Mouse (Mus musculus): ENCODE results near the gene H3f3a. TPM values are rescaled to one million over a fixed set of nuclear protein-coding genes. Genes with fewer than 3 reads are reported as not detected.

The H3f3a gene
- polyA plus RNA-seq, 1 experiment from 2014 or later = 721 TPM

- 2% methylated on average over 25 of the region's 27 CpGs for WGBS (ENCODE audit: missing documents)
- peaks cover 21% of the 10 kb centered on the region for H3K36me3 ChIP-seq (ENCODE audit: inconsistent target)
- peak overlapping the region; percentile 89 for H3K4me3 ChIP-seq (ENCODE audit: inconsistent target)
- peaks cover 63% of the 10 kb centered on the region for H3K79me2 ChIP-seq (ENCODE audit: inconsistent target)
- H3K27ac ChIP-seq = peak overlapping the region; percentile 83
Measured at GRCm38 (mm10) chr1:180811596-180812462, 1.9 kb downstream of the H3f3a start.

- WGBS (ENCODE audit: missing documents) = 47% methylated on average over 7 of the region's 7 CpGs
- peaks cover 71% of the 10 kb centered on the region for H3K79me2 ChIP-seq (ENCODE audit: inconsistent target)
- H3K27ac ChIP-seq = no peak overlapping the region
- H3K4me3 ChIP-seq (ENCODE audit: inconsistent target) = peak overlapping the region; percentile 89
- H3K36me3 ChIP-seq (ENCODE audit: inconsistent target) = peaks cover 27% of the 10 kb centered on the region
Measured at GRCm38 (mm10) chr1:180810976-180811375, 2.8 kb downstream of the H3f3a start.

- Histone ChIP-seq H3K27ac (no peak overlapping the region), H3K4me3 (ENCODE audit: inconsistent target) (no peak overlapping the region), H3K36me3 (ENCODE audit: inconsistent target) (peaks cover 49% of the 10 kb centered on the region), H3K79me2 (ENCODE audit: inconsistent target) (peaks cover 93% of the 10 kb centered on the region)
- WGBS (ENCODE audit: missing documents) = 91% methylated on average over 5 of the region's 5 CpGs
Measured at GRCm38 (mm10) chr1:180808831-180809230, 4.9 kb downstream of the H3f3a start.

GRCm38 (mm10) chr1:180803881-180804280 is 9.9 kb downstream of the H3f3a start:
- H3K79me2 ChIP-seq (ENCODE audit: inconsistent target) = peaks cover 57% of the 10 kb centered on the region
- H3K4me3 ChIP-seq (ENCODE audit: inconsistent target) = no peak overlapping the region
- H3K27ac ChIP-seq = no peak overlapping the region
- 75% methylated on average over 6 of the region's 6 CpGs for WGBS (ENCODE audit: missing documents)
- H3K36me3 ChIP-seq (ENCODE audit: inconsistent target) = peaks cover 60% of the 10 kb centered on the region

- Histone ChIP-seq H3K4me3 (ENCODE audit: inconsistent target) (no peak overlapping the region), H3K27ac (no peak overlapping the region), H3K79me2 (ENCODE audit: inconsistent target) (peaks cover 33% of the 10 kb centered on the region), H3K36me3 (ENCODE audit: inconsistent target) (peaks cover 44% of the 10 kb centered on the region)
- 93% methylated on average over 3 of the region's 3 CpGs for WGBS (ENCODE audit: missing documents)
Measured at GRCm38 (mm10) chr1:180801466-180801994, 12.2 kb downstream of the H3f3a start.

- Histone ChIP-seq H3K79me2 (ENCODE audit: inconsistent target) (peaks cover 26% of the 10 kb centered on the region), H3K27ac (no peak overlapping the region), H3K36me3 (ENCODE audit: inconsistent target) (peaks cover 36% of the 10 kb centered on the region), H3K4me3 (ENCODE audit: inconsistent target) (no peak overlapping the region)
- 59% methylated on average over 2 of the region's 2 CpGs for WGBS (ENCODE audit: missing documents)
Measured at GRCm38 (mm10) chr1:180800814-180801213, 12.9 kb downstream of the H3f3a start.

- Histone ChIP-seq H3K4me3 (ENCODE audit: inconsistent target) (no peak overlapping the region), H3K79me2 (ENCODE audit: inconsistent target) (peaks cover 18% of the 10 kb centered on the region), H3K27ac (no peak overlapping the region), H3K36me3 (ENCODE audit: inconsistent target) (peaks cover 28% of the 10 kb centered on the region)
- WGBS (ENCODE audit: missing documents) = 98% methylated on average over 5 of the region's 5 CpGs
Measured at GRCm38 (mm10) chr1:180800022-180800421, 13.7 kb downstream of the H3f3a start.

- 28% methylated on average over 5 of the region's 5 CpGs for WGBS (ENCODE audit: missing documents)
- no peak overlapping the region for H3K27ac ChIP-seq
- peaks cover 21% of the 10 kb centered on the region for H3K36me3 ChIP-seq (ENCODE audit: inconsistent target)
- H3K4me3 ChIP-seq (ENCODE audit: inconsistent target) = no peak overlapping the region
- H3K79me2 ChIP-seq (ENCODE audit: inconsistent target) = peaks cover 10% of the 10 kb centered on the region
Measured at GRCm38 (mm10) chr1:180799253-180799652, 14.5 kb downstream of the H3f3a start.

- no peak overlapping the region for H3K4me3 ChIP-seq (ENCODE audit: inconsistent target)
- peaks cover 15% of the 10 kb centered on the region for H3K36me3 ChIP-seq (ENCODE audit: inconsistent target)
- peaks cover 4% of the 10 kb centered on the region; the same call in 1 of the 2 replicates for H3K79me2 ChIP-seq (ENCODE audit: inconsistent target)
- H3K27ac ChIP-seq = no peak overlapping the region
- WGBS (ENCODE audit: missing documents) = 90% methylated on average over 5 of the region's 5 CpGs
Measured at GRCm38 (mm10) chr1:180798660-180799059, 15.1 kb downstream of the H3f3a start.

- WGBS (ENCODE audit: missing documents) = 22% methylated on average over 17 of the region's 21 CpGs
- Histone ChIP-seq H3K79me2 (ENCODE audit: inconsistent target) (no peaks in the 10 kb centered on the region), H3K36me3 (ENCODE audit: inconsistent target) (no peaks in the 10 kb centered on the region), H3K27ac (no peak overlapping the region), H3K4me3 (ENCODE audit: inconsistent target) (no peak overlapping the region; the same call in 1 of the 2 replicates)
Measured at GRCm38 (mm10) chr1:180794170-180794569, 19.6 kb downstream of the H3f3a start.

- no peaks in the 10 kb centered on the region for H3K36me3 ChIP-seq (ENCODE audit: inconsistent target)
- H3K79me2 ChIP-seq (ENCODE audit: inconsistent target) = no peaks in the 10 kb centered on the region
- 15% methylated on average over 18 of the region's 18 CpGs for WGBS (ENCODE audit: missing documents)
- H3K4me3 ChIP-seq (ENCODE audit: inconsistent target) = no peak overlapping the region; the same call in 1 of the 2 replicates
- H3K27ac ChIP-seq = no peak overlapping the region
Measured at GRCm38 (mm10) chr1:180793445-180794117, 20.2 kb downstream of the H3f3a start.

GRCm38 (mm10) chr1:180792814-180793213 is 20.9 kb downstream of the H3f3a start:
- Histone ChIP-seq H3K4me3 (ENCODE audit: inconsistent target) (no peak overlapping the region), H3K79me2 (ENCODE audit: inconsistent target) (no peaks in the 10 kb centered on the region), H3K27ac (no peak overlapping the region), H3K36me3 (ENCODE audit: inconsistent target) (no peaks in the 10 kb centered on the region)
- 78% methylated on average over 4 of the region's 4 CpGs for WGBS (ENCODE audit: missing documents)

- H3K79me2 ChIP-seq (ENCODE audit: inconsistent target) = no peaks in the 10 kb centered on the region
- H3K27ac ChIP-seq = no peak overlapping the region
- no peak overlapping the region for H3K4me3 ChIP-seq (ENCODE audit: inconsistent target)
- WGBS (ENCODE audit: missing documents) = 65% methylated on average over 13 of the region's 14 CpGs
- no peaks in the 10 kb centered on the region for H3K36me3 ChIP-seq (ENCODE audit: inconsistent target)
Measured at GRCm38 (mm10) chr1:180791821-180792480, 21.8 kb downstream of the H3f3a start.

- Histone ChIP-seq H3K36me3 (ENCODE audit: inconsistent target) (no peaks in the 10 kb centered on the region), H3K4me3 (ENCODE audit: inconsistent target) (no peak overlapping the region), H3K79me2 (ENCODE audit: inconsistent target) (no peaks in the 10 kb centered on the region), H3K27ac (no peak overlapping the region)
- WGBS (ENCODE audit: missing documents) = 78% methylated on average over 3 of the region's 3 CpGs
Measured at GRCm38 (mm10) chr1:180783580-180783928, 30.2 kb downstream of the H3f3a start.
